Mouse (Mus musculus) urinary bladder, postnatal 4 days (tissue): ENCODE data around the gene Gm6096.
"Not testable (repeated sequence)": the region's sequence is repeated elsewhere in the genome, so short reads cannot be mapped to it uniquely, and the experiment has no call there.

ENCODE experiments used
- DNase-seq, 2 experiments: peaks; one replicate each; pipeline ENCODE4 v3.0.0; 2021 to 2022; ENCODE audit warnings: low spot score in 2 of 2

Gene Gm6096

GRCm38 (mm10) chr7:34250738-34251137 lies at the start of gene Gm6096:
TSS of gene Gm6096 (plus strand) at chr7:34251038.
- DNase-seq: no peak

GRCm38 (mm10) chr7:34202147-34202546 lies 48.7 kb upstream of the Gm6096 start:
- DNase-seq: not testable (repeated sequence)

- no peak for DNase-seq
Measured at GRCm38 (mm10) chr7:34206331-34206730, 44.5 kb upstream of the Gm6096 start.

- no peak for DNase-seq
Measured at GRCm38 (mm10) chr7:34208027-34208745, 42.7 kb upstream of the Gm6096 start.

- DNase-seq: no peak
Measured at GRCm38 (mm10) chr7:34213281-34213680, 37.6 kb upstream of the Gm6096 start.

GRCm38 (mm10) chr7:34214644-34215043 lies 36.2 kb upstream of the Gm6096 start:
- no peak for DNase-seq

- no peak for DNase-seq
Measured at GRCm38 (mm10) chr7:34215481-34215880, 35.4 kb upstream of the Gm6096 start.

GRCm38 (mm10) chr7:34216474-34216873 lies 34.4 kb upstream of the Gm6096 start:
- DNase-seq: no peak

- no peak for DNase-seq
Measured at GRCm38 (mm10) chr7:34218496-34218895, 32.3 kb upstream of the Gm6096 start.

GRCm38 (mm10) chr7:34221594-34222250 lies 29.1 kb upstream of the Gm6096 start:
- DNase-seq: no peak

GRCm38 (mm10) chr7:34222340-34222739 lies 28.5 kb upstream of the Gm6096 start:
- DNase-seq: no peak

- DNase-seq: no peak
Measured at GRCm38 (mm10) chr7:34224308-34224707, 26.5 kb upstream of the Gm6096 start.

GRCm38 (mm10) chr7:34226086-34226485 lies 24.8 kb upstream of the Gm6096 start:
- no peak for DNase-seq

- no peak for DNase-seq
Measured at GRCm38 (mm10) chr7:34226846-34227245, 24.0 kb upstream of the Gm6096 start.

- no peak for DNase-seq
Measured at GRCm38 (mm10) chr7:34228641-34229040, 22.2 kb upstream of the Gm6096 start.

- no peak for DNase-seq
Measured at GRCm38 (mm10) chr7:34229153-34229552, 21.7 kb upstream of the Gm6096 start.

- peak; percentile 47 to 69 for DNase-seq
Measured at GRCm38 (mm10) chr7:34229691-34230111, 21.1 kb upstream of the Gm6096 start.

GRCm38 (mm10) chr7:34230116-34230515 lies 20.7 kb upstream of the Gm6096 start, which contains the start of gene Gpi1:
TSS of gene Gpi1 (minus strand) at chr7:34230336.
- peak; percentile 72 to 81 for DNase-seq

- no peak for DNase-seq
Measured at GRCm38 (mm10) chr7:34232785-34233725, 17.8 kb upstream of the Gm6096 start.

GRCm38 (mm10) chr7:34233909-34234609 lies 16.8 kb upstream of the Gm6096 start:
- DNase-seq: peak; percentile 98
